Mouse (Mus musculus): ENCODE data around the gene Rbm42. TPM values are rescaled to one million over a fixed set of nuclear protein-coding genes. Genes with fewer than 3 reads are reported as not detected.

Gene Rbm42
- total RNA-seq (2021), result 10 to 100 TPM; 66.8 to 70.8 TPM

- intact Hi-C loops (cut with DNase I), result loop anchor here (2.0 kb wide), 1 partner anchor 15 kb away; the partner anchor contains the start of gene Haus5
Measured at GRCm38 (mm10) chr7:30649591-30650540, at the start of gene Rbm42. TSS of gene Rbm42 (minus strand) at chr7:30650317.

GRCm38 (mm10) chr7:30698589-30698988, 48.5 kb upstream of the Rbm42 start, which contains the start of gene 2200002J24Rik:
TSS of gene 2200002J24Rik (plus strand) at chr7:30698926.
- no peak for DNase-seq (ENCODE audit: low spot score in 2 of 2)
- intact Hi-C loops (cut with DNase I), result no loop called here

More at GRCm38 (mm10) chr7:30649591-30650540, at the start of gene Rbm42:
- peak; percentile 99 to 100 for DNase-seq (ENCODE audit: low spot score in 2 of 2)

- no peak for DNase-seq (ENCODE audit: low spot score in 2 of 2)
- intact Hi-C loops (cut with DNase I), result no loop called here
Measured at GRCm38 (mm10) chr7:30698101-30698500, 48.0 kb upstream of the Rbm42 start.

- DNase-seq (ENCODE audit: low spot score in 2 of 2), result peak; percentile 6 to 55
Measured at GRCm38 (mm10) chr7:30688325-30688724, 38.2 kb upstream of the Rbm42 start.

GRCm38 (mm10) chr7:30683425-30683824, 33.3 kb upstream of the Rbm42 start:
- intact Hi-C loops (cut with DNase I), result loop anchor here (5.0 kb wide), 1 partner anchor 179 kb away; the partner anchor contains the start of gene Ffar1
- no peak for DNase-seq (ENCODE audit: low spot score in 2 of 2)

More at GRCm38 (mm10) chr7:30688325-30688724, 38.2 kb upstream of the Rbm42 start:
- intact Hi-C loops (cut with DNase I), result no loop called here

GRCm38 (mm10) chr7:30681897-30682296, 31.8 kb upstream of the Rbm42 start:
- no peak for DNase-seq (ENCODE audit: low spot score in 2 of 2)
- intact Hi-C loops (cut with DNase I), result loop anchor here (5.0 kb wide), 1 partner anchor 180 kb away; the partner anchor contains the start of gene Ffar1

- intact Hi-C loops (cut with DNase I), result no loop called here
- DNase-seq (ENCODE audit: low spot score in 2 of 2), result no peak
Measured at GRCm38 (mm10) chr7:30678263-30678975, 28.3 kb upstream of the Rbm42 start.

- intact Hi-C loops (cut with DNase I), result no loop called here
- no peak for DNase-seq (ENCODE audit: low spot score in 2 of 2)
Measured at GRCm38 (mm10) chr7:30671480-30671879, 21.4 kb upstream of the Rbm42 start, which contains the start of gene Pmis2. TSS of gene Pmis2 (minus strand) at chr7:30671605.

- intact Hi-C loops (cut with DNase I), result loop anchor here (5.0 kb wide), 1 partner anchor 188 kb away; the partner anchor contains the start of gene Ffar3
- no peak for DNase-seq (ENCODE audit: low spot score in 2 of 2)
Measured at GRCm38 (mm10) chr7:30669229-30669628, 19.1 kb upstream of the Rbm42 start.

- DNase-seq (ENCODE audit: low spot score in 2 of 2), result peak; percentile 18 to 20
- intact Hi-C loops (cut with DNase I), result loop anchor here (2.0 to 5.0 kb wide), 3 partner anchors 15 to 192 kb away; partner anchors contain the start of genes Ffar3, Rbm42 and Tmem147
Measured at GRCm38 (mm10) chr7:30665321-30665720, 15.2 kb upstream of the Rbm42 start.

- intact Hi-C loops (cut with DNase I), result loop anchor here (2.0 to 5.0 kb wide), 3 partner anchors 14 to 193 kb away; partner anchors contain the start of genes Ffar3, Rbm42 and Tmem147
- DNase-seq (ENCODE audit: low spot score in 2 of 2), result peak; percentile 92 to 94
Measured at GRCm38 (mm10) chr7:30664529-30665200, 14.5 kb upstream of the Rbm42 start, which contains the start of gene Haus5. TSS of gene Haus5 (minus strand) at chr7:30664994.

GRCm38 (mm10) chr7:30639083-30639482, 11.0 kb downstream of the Rbm42 start:
- intact Hi-C loops (cut with DNase I), result no loop called here
- DNase-seq (ENCODE audit: low spot score in 2 of 2), result no peak

GRCm38 (mm10) chr7:30636395-30636794, 13.7 kb downstream of the Rbm42 start:
- DNase-seq (ENCODE audit: low spot score in 2 of 2), result no peak
- intact Hi-C loops (cut with DNase I), result no loop called here

GRCm38 (mm10) chr7:30635752-30636151, 14.4 kb downstream of the Rbm42 start, which contains the start of gene Etv2:
TSS of gene Etv2 (minus strand) at chr7:30635852.
- intact Hi-C loops (cut with DNase I), result no loop called here
- DNase-seq (ENCODE audit: low spot score in 2 of 2), result no peak

GRCm38 (mm10) chr7:30634621-30635020, 15.5 kb downstream of the Rbm42 start:
- DNase-seq (ENCODE audit: low spot score in 2 of 2), result no peak
- intact Hi-C loops (cut with DNase I), result loop anchor here (5.0 kb wide), 1 partner anchor 208 kb away; no protein-coding TSS in a partner anchor

GRCm38 (mm10) chr7:30633762-30634412, 16.2 kb downstream of the Rbm42 start:
- DNase-seq (ENCODE audit: low spot score in 2 of 2), result no peak
- intact Hi-C loops (cut with DNase I), result loop anchor here (5.0 kb wide), 1 partner anchor 208 kb away; no protein-coding TSS in a partner anchor

GRCm38 (mm10) chr7:30629013-30629412, 21.1 kb downstream of the Rbm42 start:
- DNase-seq (ENCODE audit: low spot score in 2 of 2), result no peak
- intact Hi-C loops (cut with DNase I), result no loop called here

GRCm38 (mm10) chr7:30626647-30627046, 23.5 kb downstream of the Rbm42 start:
- intact Hi-C loops (cut with DNase I), result loop anchor here (2.0 kb wide), 1 partner anchor 20 kb away; no protein-coding TSS in a partner anchor
- no peak for DNase-seq (ENCODE audit: low spot score in 2 of 2)

All from left cerebral cortex, postnatal 25 days (tissue).